Mouse (Mus musculus) lung, embryonic 14.5 days (tissue): ENCODE results near the gene Tha1. TPM values are rescaled to one million over a fixed set of nuclear protein-coding genes. Genes with fewer than 3 reads are reported as not detected.

Experiments used
- ATAC-seq: fragments of 200-750 bp; cut with Nextera tagmentation; 2 replicates; pipeline ENCODE4 v1.8.0; 2017; ENCODE audit warnings: mild to moderate bottlenecking, moderate TSS enrichment, moderate library complexity; ENCODE audit not compliant: insufficient read depth
- DNase-seq: peaks from one replicate; pipeline ENCODE4 v3.0.0-alpha.2; 2015
- H3K27ac ChIP-seq: fragments of 300-500 bp; sonication (generic); 2 replicates; pipeline ENCODE4 v1.5.1; 2014; ENCODE audit warnings: low read depth, mild to moderate bottlenecking, moderate library complexity
- H3K27me3 ChIP-seq: fragments of 300-500 bp; sonication (generic); 2 replicates; pipeline ENCODE4 v1.6.1; 2014; ENCODE audit warnings: low read length, control low read depth; ENCODE audit not compliant: insufficient read depth
- H3K36me3 ChIP-seq: fragments of 300-500 bp; sonication (generic); 2 replicates; pipeline ENCODE4 v1.6.1; 2014; ENCODE audit warnings: control low read depth; ENCODE audit not compliant: insufficient read depth
- H3K4me1 ChIP-seq: fragments of 300-500 bp; sonication (generic); 2 replicates; pipeline ENCODE4 v1.6.1; 2014; ENCODE audit warnings: antibody characterized with exemption, control low read depth; ENCODE audit not compliant: insufficient read depth
- H3K4me2 ChIP-seq: fragments of 300-500 bp; sonication (generic); 2 replicates; pipeline ENCODE4 v1.6.1; 2014; ENCODE audit warnings: mild to moderate bottlenecking
- H3K4me3 ChIP-seq: fragments of 300-500 bp; sonication (generic); 2 replicates; pipeline ENCODE4 v1.5.1; 2014; ENCODE audit warnings: low read depth, low read length
- H3K9ac ChIP-seq: fragments of 300-500 bp; sonication (generic); 2 replicates; pipeline ENCODE4 v1.6.1; 2014
- H3K9me3 ChIP-seq: fragments of 300-500 bp; sonication (generic); 2 replicates; pipeline ENCODE4 v1.6.1; 2016; ENCODE audit warnings: low read depth, low read length, control low read depth
- CTCF ChIP-seq: IDR thresholded peaks from 2 replicates; pipeline ENCODE4 v1.5.1; 2016; ENCODE audit warnings: antibody characterized with exemption, low read depth
- WGBS: fragments of 180-500 bp; shearing (Covaris S2); extraction: QIAGEN DNeasy Blood & Tissue Kit; methylation state at CpG from one replicate; pipeline ENCODE4 v1.1.7; 2014; 5-methylcytosine and 5-hydroxymethylcytosine counted together
- polyA plus RNA-seq: library from polyadenylated mRNA; unstranded; fragments of >200 nt; fragmentation: Nextera tagmentation; extraction: Ambion mirVana; gene quantifications from 2 replicates; pipeline ENCODE4 v1.2.1, GENCODE M21; 2014

The Tha1 gene
- polyA plus RNA-seq, 1 experiment from 2014 or later, result 3.4 TPM

DNA sequence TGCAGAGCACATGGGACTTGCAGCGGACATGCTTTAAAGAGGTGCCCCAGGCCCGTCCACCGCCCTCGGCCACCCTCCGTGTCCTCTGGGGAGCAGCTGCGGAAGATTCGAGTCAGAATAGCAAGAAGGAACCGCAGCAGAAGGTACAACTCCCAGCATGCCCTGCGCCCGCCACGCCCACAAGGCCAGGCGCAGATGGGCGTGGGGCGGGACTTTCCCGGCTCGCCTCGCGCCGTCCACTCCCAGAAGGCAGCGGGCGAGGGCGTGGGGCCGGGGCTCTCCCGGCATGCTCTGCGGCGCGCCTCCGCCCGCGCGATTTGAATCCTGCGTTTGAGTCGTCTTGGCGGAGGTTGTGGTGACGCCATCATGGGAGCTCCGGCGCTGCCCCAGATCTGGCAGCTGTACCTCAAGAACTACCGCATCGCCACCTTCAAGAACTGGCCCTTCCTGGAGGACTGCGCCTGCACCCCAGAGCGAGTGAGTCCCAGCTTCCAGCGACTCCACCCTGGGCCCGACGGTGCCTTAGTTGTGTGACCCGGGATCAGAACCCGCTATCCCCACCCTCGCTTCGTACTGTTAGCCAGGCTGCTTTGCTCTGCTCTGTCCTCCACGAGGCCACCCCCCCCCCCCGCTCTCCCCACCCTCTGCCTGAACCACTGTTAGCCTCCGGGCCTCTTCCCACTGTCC lies 24.2 kb downstream of the Tha1 start, which contains the start of gene Birc5:
Birc5 (plus strand) TSS at position 267 of the 687 bp plus-strand sequence.
- ATAC-seq, result peak; percentile 91
- H3K4me2 ChIP-seq, result peak within 1 kb of the TSS; percentile 90
- no peaks in the 10 kb centered on the region for H3K9me3 ChIP-seq
- no peak for TF ChIP-seq CTCF
- H3K27ac ChIP-seq, result peak within 1 kb of the TSS; percentile 97
- peak within 1 kb of the TSS; percentile 74 for H3K4me3 ChIP-seq
- peak within 1 kb of the TSS; percentile 83 for H3K9ac ChIP-seq
- peaks cover 22% of the 10 kb centered on the region for H3K4me1 ChIP-seq
- under 1% methylated on average over 51 of the region's 51 CpGs for WGBS
- no peaks in the 10 kb centered on the region for H3K27me3 ChIP-seq
- peaks cover 29% of the 10 kb centered on the region for H3K36me3 ChIP-seq
- DNase-seq, result peak; percentile 99

DNA sequence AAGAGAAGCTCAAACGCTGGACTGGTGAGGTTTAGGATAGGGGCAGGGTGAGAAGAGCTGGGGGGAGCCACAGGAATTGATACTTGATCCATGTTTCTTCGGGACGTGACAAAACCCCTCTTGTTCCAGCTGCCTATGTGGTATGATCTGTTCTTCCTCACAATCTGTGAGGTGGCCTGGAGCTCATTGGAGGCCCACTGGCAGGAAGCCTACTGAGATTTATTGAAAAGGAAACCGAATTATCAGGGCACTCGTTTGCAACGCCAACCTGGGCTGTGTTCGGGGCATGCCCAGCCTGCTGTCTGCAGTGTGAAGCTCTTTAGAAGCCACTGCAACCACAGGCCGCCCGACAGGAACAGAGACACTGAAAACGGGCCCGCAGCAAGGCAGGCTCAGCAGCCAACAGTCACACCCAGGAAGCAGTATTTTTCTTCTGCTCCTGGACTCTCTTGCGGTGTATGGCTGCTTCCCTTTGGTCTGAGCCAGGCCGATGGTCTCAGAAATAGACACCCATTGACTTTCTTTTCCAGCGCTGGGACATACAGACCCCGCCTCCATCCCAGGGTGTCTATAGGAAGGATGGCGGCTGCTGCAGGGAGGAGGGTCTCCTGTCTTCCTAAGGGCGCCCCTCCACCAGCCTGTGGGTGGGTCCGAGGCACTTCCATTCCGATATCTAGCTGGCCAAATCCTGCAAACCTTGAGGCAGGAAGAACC lies 24.9 kb downstream of the Tha1 start:
- H3K27me3 ChIP-seq, result no peaks in the 10 kb centered on the region
- H3K36me3 ChIP-seq, result peaks cover 22% of the 10 kb centered on the region
- no peaks in the 10 kb centered on the region for H3K9me3 ChIP-seq
- DNase-seq, result no peak
- WGBS, result 4% methylated on average over 19 of the region's 19 CpGs
- ATAC-seq, result peak; percentile 88
- peak overlapping the region; percentile 83 for H3K9ac ChIP-seq
- peak overlapping the region; percentile 90 for H3K4me2 ChIP-seq
- H3K27ac ChIP-seq, result peak overlapping the region; percentile 97
- H3K4me3 ChIP-seq, result peak overlapping the region; percentile 74
- no peak for TF ChIP-seq CTCF
- H3K4me1 ChIP-seq, result peaks cover 22% of the 10 kb centered on the region

DNA sequence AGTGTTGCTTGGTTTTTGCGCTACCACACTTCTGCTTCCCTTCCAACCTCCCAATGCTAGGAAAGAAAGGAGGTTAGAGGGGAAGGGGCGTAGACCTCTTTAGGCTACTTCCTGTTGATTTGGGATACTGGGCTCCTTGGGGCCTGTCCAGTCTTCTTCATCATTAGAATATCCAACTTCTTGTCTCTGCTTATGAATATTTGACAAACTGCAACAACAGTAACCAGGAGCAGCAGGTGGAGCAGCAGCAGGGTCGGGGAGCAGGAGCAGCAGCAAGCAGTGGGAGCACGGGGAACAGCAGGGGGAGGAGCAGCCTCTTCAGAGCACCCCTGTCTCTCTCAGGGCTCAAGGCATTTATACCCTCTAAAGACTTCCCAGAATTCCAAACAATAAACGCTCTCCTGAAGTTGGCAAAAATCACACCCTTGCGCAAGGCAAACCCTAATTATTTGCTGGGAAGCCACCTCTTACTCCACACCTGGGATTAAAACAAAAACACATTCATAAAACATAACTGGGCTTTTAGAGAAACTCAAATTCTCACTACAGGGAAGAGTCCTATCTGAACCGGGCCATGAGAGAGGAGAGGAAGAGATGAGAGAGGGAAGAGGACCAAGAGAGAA lies 25.6 kb downstream of the Tha1 start:
- ATAC-seq, result no peak
- Histone ChIP-seq H3K36me3 (peaks cover 15% of the 10 kb centered on the region), H3K27me3 (no peaks in the 10 kb centered on the region), H3K4me2 (peak overlapping the region; percentile 90), H3K27ac (peak overlapping the region; percentile 97), H3K9ac (peak overlapping the region; percentile 83), H3K4me1 (peaks cover 22% of the 10 kb centered on the region), H3K9me3 (no peaks in the 10 kb centered on the region), H3K4me3 (peak overlapping the region; percentile 74)
- TF ChIP-seq CTCF, result no peak
- DNase-seq, result no peak
- WGBS, result 73% methylated on average over 7 of the region's 7 CpGs

DNA sequence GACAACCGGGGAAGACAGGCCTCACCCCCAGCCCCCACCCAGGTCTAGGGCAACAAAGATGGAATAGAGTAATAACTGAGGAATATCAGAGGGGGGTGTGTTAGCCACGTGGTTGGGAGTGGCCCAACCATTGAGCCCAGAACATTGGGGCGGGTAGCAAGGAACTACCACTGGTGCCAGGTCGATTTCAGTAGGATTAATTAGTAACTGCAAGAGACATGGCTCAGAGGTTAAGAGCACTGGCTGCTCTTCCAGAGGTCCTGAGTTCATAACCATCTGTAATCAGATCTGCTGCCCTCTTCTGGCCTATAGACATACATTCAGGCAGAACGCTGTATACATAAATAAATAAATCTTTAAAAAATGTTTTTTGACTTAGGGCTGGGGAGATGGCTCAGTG lies 26.6 kb downstream of the Tha1 start:
- H3K9me3 ChIP-seq, result no peaks in the 10 kb centered on the region
- no peaks in the 10 kb centered on the region for H3K27me3 ChIP-seq
- no peak overlapping the region for H3K27ac ChIP-seq
- H3K36me3 ChIP-seq, result peaks cover 5% of the 10 kb centered on the region
- no peak for ATAC-seq
- 47% methylated on average over 5 of the region's 5 CpGs for WGBS
- H3K4me2 ChIP-seq, result no peak overlapping the region
- H3K4me1 ChIP-seq, result peaks cover 22% of the 10 kb centered on the region
- no peak overlapping the region for H3K9ac ChIP-seq
- peak; percentile 46 for TF ChIP-seq CTCF
- peak; percentile 62 for DNase-seq
- no peak overlapping the region for H3K4me3 ChIP-seq

- no peak for DNase-seq
- H3K9ac ChIP-seq, result no peak overlapping the region
- WGBS, result 73% methylated on average over 2 of the region's 2 CpGs
- no peaks in the 10 kb centered on the region for H3K9me3 ChIP-seq
- no peak overlapping the region for H3K27ac ChIP-seq
- H3K4me3 ChIP-seq, result no peak overlapping the region
- H3K36me3 ChIP-seq, result no peaks in the 10 kb centered on the region
- TF ChIP-seq CTCF, result no peak
- no peak overlapping the region for H3K4me2 ChIP-seq
- no peak for ATAC-seq
- peaks cover 19% of the 10 kb centered on the region for H3K4me1 ChIP-seq
- H3K27me3 ChIP-seq, result no peaks in the 10 kb centered on the region
Measured at GRCm38 (mm10) chr11:117845651-117846050, 27.6 kb downstream of the Tha1 start.

DNA sequence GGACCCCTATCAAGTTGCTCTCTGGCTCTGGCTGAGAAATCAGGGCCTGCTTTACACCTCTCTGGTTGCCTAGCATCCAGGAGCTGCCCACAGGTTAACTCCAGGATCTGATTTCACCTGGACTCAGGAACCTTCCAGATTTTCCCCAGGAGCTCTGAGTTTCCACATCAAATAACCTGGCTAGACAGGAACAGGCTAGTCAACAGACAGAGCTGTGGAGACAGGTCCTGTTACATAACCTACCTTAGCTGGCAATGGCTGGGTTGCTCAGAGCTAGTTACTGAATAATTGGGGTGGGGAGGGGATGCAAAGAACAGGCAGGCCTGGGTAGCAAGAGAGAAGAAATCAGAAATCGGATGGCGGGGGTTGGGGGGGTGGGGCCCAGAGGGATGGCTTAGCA lies 28.3 kb downstream of the Tha1 start:
- peaks cover 13% of the 10 kb centered on the region for H3K4me1 ChIP-seq
- TF ChIP-seq CTCF, result no peak
- ATAC-seq (no peak), DNase-seq (no peak)
- no peak overlapping the region for H3K4me2 ChIP-seq
- no peaks in the 10 kb centered on the region for H3K27me3 ChIP-seq
- H3K4me3 ChIP-seq, result no peak overlapping the region
- H3K27ac ChIP-seq, result peak overlapping the region; percentile 69; the same call in 1 of the 2 replicates
- no peaks in the 10 kb centered on the region for H3K36me3 ChIP-seq
- no peak overlapping the region; the same call in 1 of the 2 replicates for H3K9ac ChIP-seq
- 53% methylated on average over 2 of the region's 2 CpGs for WGBS
- H3K9me3 ChIP-seq, result no peaks in the 10 kb centered on the region

DNA sequence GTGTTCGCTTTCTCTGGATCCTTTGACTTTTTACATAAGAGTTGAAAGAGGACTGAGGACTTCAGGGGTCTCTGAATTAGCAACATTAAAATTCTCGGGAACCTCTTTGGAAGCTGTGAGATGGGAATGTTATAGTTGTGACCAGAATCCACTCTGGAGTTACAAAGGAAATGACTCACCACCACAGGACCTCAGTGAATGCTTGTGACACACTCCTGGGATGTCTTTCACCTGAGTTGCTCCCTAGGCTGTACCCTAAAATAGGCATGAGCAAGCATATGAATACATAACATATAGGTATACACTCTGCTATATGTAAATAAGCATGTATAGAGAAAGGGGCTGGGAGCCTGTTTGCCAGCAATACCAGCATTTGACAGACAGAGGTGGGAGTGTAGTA lies 29.8 kb downstream of the Tha1 start:
- DNase-seq (no peak), ATAC-seq (no peak)
- TF ChIP-seq CTCF, result no peak
- no peaks in the 10 kb centered on the region for H3K36me3 ChIP-seq
- no peaks in the 10 kb centered on the region for H3K9me3 ChIP-seq
- peaks cover 11% of the 10 kb centered on the region for H3K4me1 ChIP-seq
- H3K27me3 ChIP-seq, result no peaks in the 10 kb centered on the region
- H3K4me2 ChIP-seq, result no peak overlapping the region
- no peak overlapping the region for H3K4me3 ChIP-seq
- no peak overlapping the region for H3K27ac ChIP-seq
- 79% methylated on average over 2 of the region's 2 CpGs for WGBS
- no peak overlapping the region for H3K9ac ChIP-seq
